Mouse (Mus musculus): ENCODE measurements around the gene Znhit3. TPM values are rescaled to one million over a fixed set of nuclear protein-coding genes. Genes with fewer than 3 reads are reported as not detected.
A peak's percentile ranks its signal among the peaks of the same experiment; 100 is the strongest.

The Znhit3 gene
- polyA plus RNA-seq, 1 experiment from 2014 or later = 47.5 TPM

DNA sequence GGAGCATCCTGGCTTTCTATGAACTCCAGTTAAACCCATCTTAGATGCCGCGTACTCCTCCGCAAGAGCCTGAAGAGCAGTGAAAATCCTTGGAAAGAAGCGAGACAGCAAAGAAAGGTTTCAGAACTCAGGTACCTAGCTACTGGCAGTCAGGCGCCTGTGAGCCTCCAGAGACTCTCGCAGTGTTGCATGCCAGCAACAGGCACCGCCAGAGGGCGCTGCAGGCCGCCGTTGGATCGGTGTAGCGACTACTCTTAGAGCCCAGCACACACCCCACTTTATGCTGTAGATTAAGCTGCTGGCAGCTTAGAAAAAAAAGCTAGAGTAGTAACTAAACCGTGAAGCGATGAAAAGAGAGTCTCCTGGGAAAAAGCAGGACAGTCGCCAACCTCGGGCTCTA, 2.3 kb upstream of the Znhit3 start:
- no peaks in the 10 kb centered on the region for H3K9me3 ChIP-seq (replicated peaks; ENCODE audit: low read length)
- no peak overlapping the region for H3K4me3 ChIP-seq (replicated peaks; ENCODE audit: low read depth, low read length)
- peak; percentile 83 for DNase-seq (ENCODE audit: low spot score)
- peak; percentile 94 for TF ChIP-seq CTCF (IDR thresholded peaks at IDR 0.05; ENCODE audit: low read depth)
- no peaks in the 10 kb centered on the region for H3K36me3 ChIP-seq (ENCODE audit: insufficient read depth, low read length)
- no peak overlapping the region for H3K9ac ChIP-seq (ENCODE audit: low read depth, low read length)
- H3K27ac ChIP-seq = no peak overlapping the region
- peak overlapping the region; percentile 40 for H3K4me2 ChIP-seq (ENCODE audit: low read length)
- 4% methylated on average over 16 of the region's 16 CpGs for WGBS
- H3K27me3 ChIP-seq (ENCODE audit: insufficient read depth, low read length) = no peaks in the 10 kb centered on the region
- no peaks in the 10 kb centered on the region for H3K4me1 ChIP-seq (replicated peaks; ENCODE audit: insufficient read depth, low read length)
- ATAC-seq (replicated peaks; ENCODE audit: low FRiP score, low read depth) = peak; percentile 72; the same call in 1 of the 2 replicates

GRCm38 (mm10) chr11:84916703-84917300, 636 bp upstream of the Znhit3 start:
- TF ChIP-seq CTCF (IDR thresholded peaks at IDR 0.05; ENCODE audit: low read depth) = no peak
- DNase-seq (ENCODE audit: low spot score) (no peak), ATAC-seq (replicated peaks; ENCODE audit: low FRiP score, low read depth) (no peak)
- 0 out of 2 replicates have a peak, but pooled peaks cover 3% of the 10 kb centered on the region for H3K36me3 ChIP-seq (ENCODE audit: insufficient read depth, low read length)
- H3K4me2 ChIP-seq (ENCODE audit: low read length) = peak overlapping the region; percentile 86
- no peaks in the 10 kb centered on the region for H3K4me1 ChIP-seq (replicated peaks; ENCODE audit: insufficient read depth, low read length)
- H3K27ac ChIP-seq = no peak overlapping the region
- peak overlapping the region; percentile 66 for H3K4me3 ChIP-seq (replicated peaks; ENCODE audit: low read depth, low read length)
- H3K27me3 ChIP-seq (ENCODE audit: insufficient read depth, low read length) = no peaks in the 10 kb centered on the region
- H3K9ac ChIP-seq (ENCODE audit: low read depth, low read length) = peak overlapping the region; percentile 62; the same call in 1 of the 2 replicates
- no peaks in the 10 kb centered on the region for H3K9me3 ChIP-seq (replicated peaks; ENCODE audit: low read length)
- WGBS = 58% methylated on average over 7 of the region's 7 CpGs

- H3K4me2 ChIP-seq (ENCODE audit: low read length) = no peak overlapping the region
- WGBS = 80% methylated on average over 5 of the region's 5 CpGs
- no peaks in the 10 kb centered on the region for H3K4me1 ChIP-seq (replicated peaks; ENCODE audit: insufficient read depth, low read length)
- no peaks in the 10 kb centered on the region for H3K9me3 ChIP-seq (replicated peaks; ENCODE audit: low read length)
- no peak for DNase-seq (ENCODE audit: low spot score)
- peaks cover 16% of the 10 kb centered on the region for H3K36me3 ChIP-seq (ENCODE audit: insufficient read depth, low read length)
- TF ChIP-seq CTCF (IDR thresholded peaks at IDR 0.05; ENCODE audit: low read depth) = no peak
- H3K4me3 ChIP-seq (replicated peaks; ENCODE audit: low read depth, low read length) = no peak overlapping the region
- no peak for ATAC-seq (replicated peaks; ENCODE audit: low FRiP score, low read depth)
- H3K27me3 ChIP-seq (ENCODE audit: insufficient read depth, low read length) = no peaks in the 10 kb centered on the region
- H3K9ac ChIP-seq (ENCODE audit: low read depth, low read length) = no peak overlapping the region
- H3K27ac ChIP-seq = no peak overlapping the region
Observed at GRCm38 (mm10) chr11:84914673-84915072, 1.5 kb downstream of the Znhit3 start.

DNA sequence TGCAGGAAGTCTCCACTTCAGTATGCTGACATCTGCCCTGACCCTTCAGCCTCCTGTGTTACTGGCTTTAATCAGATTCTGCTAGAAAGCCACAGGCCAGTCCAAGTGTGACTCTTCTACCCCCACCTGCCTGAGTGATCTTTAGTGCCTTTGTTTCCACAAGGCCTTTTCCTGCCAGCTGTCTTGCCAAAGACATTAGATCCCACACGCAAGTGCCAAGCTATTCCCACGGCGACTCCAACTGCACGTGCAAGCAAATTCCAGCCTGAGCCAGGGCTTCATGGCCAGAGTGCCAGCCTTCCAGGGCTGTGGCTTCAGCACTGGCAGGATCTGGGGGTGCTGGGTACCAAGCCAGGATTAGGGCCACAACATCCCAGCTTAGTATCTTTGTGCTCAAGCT, 5.8 kb downstream of the Znhit3 start:
- Histone ChIP-seq H3K4me1 (replicated peaks; ENCODE audit: insufficient read depth, low read length) (no peaks in the 10 kb centered on the region), H3K4me3 (replicated peaks; ENCODE audit: low read depth, low read length) (no peak overlapping the region), H3K36me3 (ENCODE audit: insufficient read depth, low read length) (peaks cover 44% of the 10 kb centered on the region), H3K27ac (no peak overlapping the region), H3K4me2 (ENCODE audit: low read length) (no peak overlapping the region), H3K9ac (ENCODE audit: low read depth, low read length) (no peak overlapping the region), H3K27me3 (ENCODE audit: insufficient read depth, low read length) (no peaks in the 10 kb centered on the region), H3K9me3 (replicated peaks; ENCODE audit: low read length) (no peaks in the 10 kb centered on the region)
- TF ChIP-seq CTCF (IDR thresholded peaks at IDR 0.05; ENCODE audit: low read depth) = no peak
- DNase-seq (ENCODE audit: low spot score) = no peak
- 58% methylated on average over 4 of the region's 4 CpGs for WGBS
- ATAC-seq (replicated peaks; ENCODE audit: low FRiP score, low read depth) = no peak

- no peak for ATAC-seq (replicated peaks; ENCODE audit: low FRiP score, low read depth)
- 95% methylated on average over 6 of the region's 6 CpGs for WGBS
- Histone ChIP-seq H3K4me1 (replicated peaks; ENCODE audit: insufficient read depth, low read length) (no peaks in the 10 kb centered on the region), H3K27ac (no peak overlapping the region), H3K4me3 (replicated peaks; ENCODE audit: low read depth, low read length) (no peak overlapping the region), H3K27me3 (ENCODE audit: insufficient read depth, low read length) (no peaks in the 10 kb centered on the region), H3K4me2 (ENCODE audit: low read length) (no peak overlapping the region), H3K9ac (ENCODE audit: low read depth, low read length) (no peak overlapping the region), H3K36me3 (ENCODE audit: insufficient read depth, low read length) (peaks cover 52% of the 10 kb centered on the region), H3K9me3 (replicated peaks; ENCODE audit: low read length) (no peaks in the 10 kb centered on the region)
- no peak for TF ChIP-seq CTCF (IDR thresholded peaks at IDR 0.05; ENCODE audit: low read depth)
- no peak for DNase-seq (ENCODE audit: low spot score)
Observed at GRCm38 (mm10) chr11:84908480-84908879, 7.7 kb downstream of the Znhit3 start.

- peaks cover 63% of the 10 kb centered on the region for H3K36me3 ChIP-seq (ENCODE audit: insufficient read depth, low read length)
- H3K27me3 ChIP-seq (ENCODE audit: insufficient read depth, low read length) = no peaks in the 10 kb centered on the region
- H3K4me3 ChIP-seq (replicated peaks; ENCODE audit: low read depth, low read length) = no peak overlapping the region
- H3K4me1 ChIP-seq (replicated peaks; ENCODE audit: insufficient read depth, low read length) = no peaks in the 10 kb centered on the region
- H3K9me3 ChIP-seq (replicated peaks; ENCODE audit: low read length) = no peaks in the 10 kb centered on the region
- no peak for ATAC-seq (replicated peaks; ENCODE audit: low FRiP score, low read depth)
- no peak overlapping the region for H3K4me2 ChIP-seq (ENCODE audit: low read length)
- DNase-seq (ENCODE audit: low spot score) = no peak
- H3K27ac ChIP-seq = no peak overlapping the region
- WGBS = 69% methylated on average over 3 of the region's 3 CpGs
- no peak overlapping the region for H3K9ac ChIP-seq (ENCODE audit: low read depth, low read length)
- no peak for TF ChIP-seq CTCF (IDR thresholded peaks at IDR 0.05; ENCODE audit: low read depth)
Observed at GRCm38 (mm10) chr11:84907081-84907480, 9.1 kb downstream of the Znhit3 start.
